Mouse (Mus musculus) lung, postnatal 0 days (tissue): ENCODE measurements around the gene Vwce.

Experiments used
- CTCF ChIP-seq: IDR thresholded peaks from 2 replicates; pipeline ENCODE4 v1.5.1; 2016; ENCODE audit warnings: antibody characterized with exemption, mild to moderate bottlenecking
- EP300 ChIP-seq: IDR thresholded peaks from 2 replicates; pipeline ENCODE4 v1.6.1; 2016; ENCODE audit warnings: antibody characterized with exemption, mild to moderate bottlenecking, control low read depth

DNA sequence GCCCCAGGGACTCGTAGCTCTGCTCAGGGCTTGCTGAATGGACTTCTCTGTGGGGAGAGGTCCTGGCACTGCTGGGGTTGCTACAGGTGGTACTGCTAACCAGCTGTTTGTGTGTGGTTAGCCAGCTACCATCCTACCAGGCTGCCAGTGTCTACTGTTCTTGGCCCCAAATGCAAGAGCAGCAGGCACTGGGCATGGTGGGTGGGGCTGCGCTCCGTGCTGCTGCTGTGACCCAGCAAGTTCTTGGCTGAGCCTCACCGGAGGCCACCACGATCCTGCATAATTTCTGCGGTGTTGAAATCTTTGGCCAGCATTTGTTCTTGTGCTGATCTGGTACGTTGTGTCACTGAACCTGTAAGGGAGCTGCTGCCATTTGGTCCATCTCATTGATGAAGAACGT, 69.5 kb downstream of the Vwce start:
- TF ChIP-seq CTCF (no peak), EP300 (no peak)
